Mouse (Mus musculus) stomach, embryonic 15.5 days (tissue): ENCODE results near the gene Grwd1. TPM values are rescaled to one million over a fixed set of nuclear protein-coding genes. Genes with fewer than 3 reads are reported as not detected.

Source experiments
- ATAC-seq: fragments of 200-750 bp; cut with Nextera tagmentation; 2 replicates; pipeline ENCODE4 v1.8.0; 2017; ENCODE audit warnings: low read depth, moderate number of reproducible peaks, moderate TSS enrichment; ENCODE audit not compliant: insufficient read depth, low FRiP score
- H3K27ac ChIP-seq: fragments of 300-500 bp; sonication (generic); 2 replicates; pipeline ENCODE4 v1.5.1; 2015; ENCODE audit warnings: mild to moderate bottlenecking, inconsistent platforms
- H3K27me3 ChIP-seq: fragments of 300-500 bp; sonication (generic); replicated peaks from 2 replicates; pipeline ENCODE4 v1.6.1; 2015; ENCODE audit warnings: inconsistent platforms
- H3K36me3 ChIP-seq: fragments of 300-500 bp; sonication (generic); 2 replicates; pipeline ENCODE4 v1.6.1; 2015; ENCODE audit warnings: inconsistent platforms
- H3K4me1 ChIP-seq: fragments of 300-500 bp; sonication (generic); 2 replicates; pipeline ENCODE4 v1.6.1; 2015; ENCODE audit warnings: inconsistent platforms
- H3K4me2 ChIP-seq: fragments of 300-500 bp; sonication (generic); 2 replicates; pipeline ENCODE4 v1.6.1; 2015; ENCODE audit warnings: mild to moderate bottlenecking, inconsistent platforms
- H3K4me3 ChIP-seq: fragments of 300-500 bp; sonication (generic); replicated peaks from 2 replicates; pipeline ENCODE4 v1.5.1; 2015; ENCODE audit warnings: inconsistent platforms
- H3K9ac ChIP-seq: fragments of 300-500 bp; sonication (generic); 2 replicates; pipeline ENCODE4 v1.6.1; 2015; ENCODE audit warnings: inconsistent platforms
- H3K9me3 ChIP-seq: fragments of 300-500 bp; sonication (generic); 2 replicates; pipeline ENCODE4 v1.6.1; 2016; ENCODE audit warnings: inconsistent platforms
- WGBS: fragments of 180-500 bp; shearing (Covaris S2); methylation state at CpG from one replicate; pipeline ENCODE4 v1.1.7; 2015; 5-methylcytosine and 5-hydroxymethylcytosine counted together
- polyA plus RNA-seq: library from polyadenylated mRNA; unstranded; fragments of >200 nt; fragmentation: Nextera tagmentation; extraction: Ambion mirVana; gene quantifications from 2 replicates; pipeline ENCODE4 v1.2.1, GENCODE M21; 2015

The Grwd1 gene
- polyA plus RNA-seq, 1 experiment from 2014 or later = 57.0 TPM

DNA sequence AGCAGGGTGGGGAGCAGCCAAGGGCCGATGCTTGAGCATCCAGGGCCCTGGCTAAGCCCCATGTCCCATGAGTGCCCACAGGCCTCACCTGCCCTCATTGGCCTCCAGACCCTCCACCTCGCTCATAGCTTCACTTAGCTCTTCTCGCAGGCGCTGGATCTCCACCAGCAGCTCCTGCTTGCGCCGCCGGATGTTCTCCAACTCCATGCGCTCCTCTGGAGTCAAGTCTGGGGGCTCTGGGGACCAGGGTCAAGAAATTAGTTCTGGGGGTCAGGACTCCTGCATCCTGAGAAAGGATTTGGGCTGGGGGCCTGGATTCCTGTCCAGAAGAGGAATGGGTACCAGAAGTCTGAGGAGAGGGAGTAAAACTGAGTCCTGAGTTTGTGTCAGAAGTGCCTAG, 17.8 kb downstream of the Grwd1 start:
- H3K4me2 ChIP-seq = peak overlapping the region; percentile 79
- H3K4me1 ChIP-seq = peaks cover 19% of the 10 kb centered on the region
- no peak for ATAC-seq
- peak overlapping the region; percentile 100 for H3K9ac ChIP-seq
- peak overlapping the region; percentile 98 for H3K4me3 ChIP-seq
- WGBS = 80% methylated on average over 8 of the region's 8 CpGs
- no peaks in the 10 kb centered on the region for H3K27me3 ChIP-seq
- peak overlapping the region; percentile 100; the same call in 1 of the 2 replicates for H3K27ac ChIP-seq
- H3K36me3 ChIP-seq = peaks cover 49% of the 10 kb centered on the region
- H3K9me3 ChIP-seq = no peaks in the 10 kb centered on the region

GRCm38 (mm10) chr7:45809276-45810075, 21.3 kb downstream of the Grwd1 start:
- Histone ChIP-seq H3K4me1 (peaks cover 8% of the 10 kb centered on the region), H3K4me2 (no peak overlapping the region), H3K9me3 (no peaks in the 10 kb centered on the region), H3K4me3 (no peak overlapping the region), H3K27ac (no peak overlapping the region), H3K27me3 (no peaks in the 10 kb centered on the region), H3K9ac (no peak overlapping the region), H3K36me3 (peaks cover 58% of the 10 kb centered on the region)
- WGBS = 84% methylated on average over 14 of the region's 14 CpGs
- no peak for ATAC-seq

DNA sequence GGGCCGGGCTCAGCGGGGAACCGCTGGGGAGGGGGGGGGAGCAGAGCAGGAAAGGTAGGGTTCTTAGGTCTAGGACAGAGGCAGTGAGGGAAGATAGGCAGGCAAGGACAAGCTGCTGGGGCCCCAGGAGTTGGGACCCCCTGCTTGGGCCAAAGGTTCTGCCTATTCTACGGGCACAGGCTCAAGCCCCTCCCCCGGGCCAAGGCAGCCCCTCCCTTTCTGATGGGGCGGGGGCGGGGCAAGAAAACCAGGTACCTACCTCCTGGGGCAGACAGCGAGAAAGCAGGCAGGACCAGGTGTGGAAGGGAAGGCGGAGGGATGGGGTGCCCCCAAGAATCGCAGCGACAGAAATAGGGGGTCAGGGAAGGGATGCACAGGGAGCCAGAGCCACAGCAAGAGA, 22.3 kb downstream of the Grwd1 start:
- Histone ChIP-seq H3K9ac (no peak overlapping the region), H3K27ac (no peak overlapping the region), H3K36me3 (peaks cover 58% of the 10 kb centered on the region), H3K4me2 (no peak overlapping the region), H3K27me3 (no peaks in the 10 kb centered on the region), H3K4me1 (peaks cover 8% of the 10 kb centered on the region), H3K9me3 (no peaks in the 10 kb centered on the region), H3K4me3 (no peak overlapping the region)
- ATAC-seq = no peak
- 42% methylated on average over 11 of the region's 11 CpGs for WGBS

DNA sequence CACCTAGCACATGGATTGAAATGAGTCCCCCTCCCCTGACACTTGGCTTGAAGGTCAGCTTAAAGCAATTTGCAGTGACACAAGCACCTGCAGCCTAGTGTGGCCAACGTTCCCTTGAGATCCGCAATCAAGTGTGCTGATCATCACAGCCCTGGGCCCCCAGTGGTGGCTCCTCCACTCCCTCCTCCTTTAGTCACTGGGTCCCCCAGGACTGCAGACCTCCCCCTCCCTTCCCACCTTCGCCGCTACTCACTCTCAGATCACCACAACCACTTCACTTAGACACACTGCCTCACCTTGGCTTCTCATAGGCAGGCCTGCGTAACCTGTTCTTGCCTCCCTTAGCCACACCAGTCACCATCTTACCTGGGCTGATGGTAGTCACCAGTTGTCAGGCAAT, 24.8 kb downstream of the Grwd1 start:
- Histone ChIP-seq H3K4me1 (0 out of 2 replicates have a peak, but pooled peaks cover 3% of the 10 kb centered on the region), H3K27me3 (no peaks in the 10 kb centered on the region), H3K27ac (no peak overlapping the region), H3K9me3 (no peaks in the 10 kb centered on the region), H3K4me2 (no peak overlapping the region), H3K4me3 (no peak overlapping the region), H3K36me3 (peaks cover 39% of the 10 kb centered on the region), H3K9ac (no peak overlapping the region)
- WGBS = 61% methylated on average over 5 of the region's 5 CpGs
- no peak for ATAC-seq

- Histone ChIP-seq H3K4me3 (no peak overlapping the region), H3K4me2 (no peak overlapping the region), H3K27me3 (0 out of 2 replicates have a peak, but pooled peaks cover 3% of the 10 kb centered on the region), H3K36me3 (0 out of 2 replicates have a peak, but pooled peaks cover 6% of the 10 kb centered on the region), H3K9ac (no peak overlapping the region), H3K4me1 (peaks cover 18% of the 10 kb centered on the region), H3K27ac (no peak overlapping the region), H3K9me3 (no peaks in the 10 kb centered on the region)
- ATAC-seq = no peak
- 90% methylated on average over 6 of the region's 6 CpGs for WGBS
These were observed 28.2 kb downstream of the Grwd1 start for GRCm38 (mm10) chr7:45802551-45802950.

- Histone ChIP-seq H3K4me1 (peaks cover 18% of the 10 kb centered on the region), H3K36me3 (no peaks in the 10 kb centered on the region), H3K9ac (no peak overlapping the region), H3K4me3 (peak overlapping the region; percentile 29), H3K4me2 (peak overlapping the region; percentile 60), H3K27me3 (0 out of 2 replicates have a peak, but pooled peaks cover 3% of the 10 kb centered on the region), H3K9me3 (no peaks in the 10 kb centered on the region), H3K27ac (peak overlapping the region; percentile 9; the same call in 1 of the 2 replicates)
- 4% methylated on average over 12 of the region's 12 CpGs for WGBS
- peak; percentile 66; the same call in 1 of the 2 replicates for ATAC-seq
These were observed 29.4 kb downstream of the Grwd1 start for GRCm38 (mm10) chr7:45801348-45801747.

DNA sequence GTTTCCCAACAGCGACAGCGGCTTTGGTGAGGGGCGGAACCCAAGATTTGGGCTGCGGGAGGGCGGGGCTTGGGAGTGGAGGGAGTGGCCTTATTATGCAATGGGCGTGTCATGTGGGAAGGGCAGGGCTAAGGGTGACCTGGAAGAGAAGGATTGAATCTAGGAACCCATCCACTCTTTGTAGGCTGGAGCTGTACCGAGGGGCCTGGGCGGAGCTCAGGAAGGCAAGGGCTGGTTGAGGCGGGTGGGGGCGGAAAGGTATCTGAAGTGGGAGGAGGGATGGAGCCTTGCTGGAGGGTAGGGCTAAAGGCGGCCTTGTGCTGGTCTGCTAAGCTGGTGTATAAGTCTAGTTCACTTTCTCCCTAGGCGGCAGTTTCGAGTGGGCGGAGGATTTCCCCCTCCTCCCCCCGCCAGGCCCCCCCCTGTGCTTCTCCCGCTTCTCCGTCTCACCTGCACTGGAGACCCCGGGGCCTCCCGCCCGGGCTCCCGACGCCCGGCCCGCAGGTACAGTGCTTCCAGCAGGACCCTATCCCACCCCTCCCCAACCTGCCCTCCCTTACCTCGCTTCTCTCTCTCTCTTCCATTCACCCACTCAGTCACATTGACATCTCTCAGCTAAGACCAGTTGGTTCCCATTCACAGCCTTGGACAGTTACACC, 30.1 kb downstream of the Grwd1 start:
- Histone ChIP-seq H3K4me3 (peak overlapping the region; percentile 29), H3K9ac (no peak overlapping the region), H3K9me3 (no peaks in the 10 kb centered on the region), H3K4me1 (peaks cover 18% of the 10 kb centered on the region), H3K36me3 (no peaks in the 10 kb centered on the region), H3K27ac (peak overlapping the region; percentile 9; the same call in 1 of the 2 replicates), H3K4me2 (peak overlapping the region; percentile 60), H3K27me3 (0 out of 2 replicates have a peak, but pooled peaks cover 3% of the 10 kb centered on the region)
- peak; percentile 63 for ATAC-seq
- 15% methylated on average over 22 of the region's 25 CpGs for WGBS

GRCm38 (mm10) chr7:45800001-45800400, 30.7 kb downstream of the Grwd1 start:
- H3K27me3 ChIP-seq = 0 out of 2 replicates have a peak, but pooled peaks cover 3% of the 10 kb centered on the region
- ATAC-seq = no peak
- H3K27ac ChIP-seq = no peak overlapping the region
- WGBS = 40% methylated on average over 7 of the region's 7 CpGs
- no peak overlapping the region for H3K9ac ChIP-seq
- peak overlapping the region; percentile 60 for H3K4me2 ChIP-seq
- peak overlapping the region; percentile 29 for H3K4me3 ChIP-seq
- no peaks in the 10 kb centered on the region for H3K36me3 ChIP-seq
- peaks cover 18% of the 10 kb centered on the region for H3K4me1 ChIP-seq
- no peaks in the 10 kb centered on the region for H3K9me3 ChIP-seq

- no peak for ATAC-seq
- Histone ChIP-seq H3K27ac (no peak overlapping the region), H3K4me2 (peak overlapping the region; percentile 93; the same call in 1 of the 2 replicates), H3K27me3 (0 out of 2 replicates have a peak, but pooled peaks cover 3% of the 10 kb centered on the region), H3K9me3 (no peaks in the 10 kb centered on the region), H3K4me1 (peaks cover 18% of the 10 kb centered on the region), H3K36me3 (no peaks in the 10 kb centered on the region), H3K9ac (no peak overlapping the region), H3K4me3 (peak overlapping the region; percentile 48)
- WGBS = 53% methylated on average over 7 of the region's 7 CpGs
These were observed 31.8 kb downstream of the Grwd1 start for GRCm38 (mm10) chr7:45798931-45799330.

- H3K27me3 ChIP-seq = 0 out of 2 replicates have a peak, but pooled peaks cover 3% of the 10 kb centered on the region
- no peaks in the 10 kb centered on the region for H3K36me3 ChIP-seq
- peaks cover 18% of the 10 kb centered on the region for H3K4me1 ChIP-seq
- 6% methylated on average over 19 of the region's 19 CpGs for WGBS
- H3K4me3 ChIP-seq = peak overlapping the region; percentile 48
- H3K9me3 ChIP-seq = no peaks in the 10 kb centered on the region
- peak overlapping the region; percentile 93 for H3K4me2 ChIP-seq
- H3K9ac ChIP-seq = peak overlapping the region; percentile 37; the same call in 1 of the 2 replicates
- ATAC-seq = no peak
- no peak overlapping the region for H3K27ac ChIP-seq
These were observed 32.3 kb downstream of the Grwd1 start for GRCm38 (mm10) chr7:45798511-45798836.

DNA sequence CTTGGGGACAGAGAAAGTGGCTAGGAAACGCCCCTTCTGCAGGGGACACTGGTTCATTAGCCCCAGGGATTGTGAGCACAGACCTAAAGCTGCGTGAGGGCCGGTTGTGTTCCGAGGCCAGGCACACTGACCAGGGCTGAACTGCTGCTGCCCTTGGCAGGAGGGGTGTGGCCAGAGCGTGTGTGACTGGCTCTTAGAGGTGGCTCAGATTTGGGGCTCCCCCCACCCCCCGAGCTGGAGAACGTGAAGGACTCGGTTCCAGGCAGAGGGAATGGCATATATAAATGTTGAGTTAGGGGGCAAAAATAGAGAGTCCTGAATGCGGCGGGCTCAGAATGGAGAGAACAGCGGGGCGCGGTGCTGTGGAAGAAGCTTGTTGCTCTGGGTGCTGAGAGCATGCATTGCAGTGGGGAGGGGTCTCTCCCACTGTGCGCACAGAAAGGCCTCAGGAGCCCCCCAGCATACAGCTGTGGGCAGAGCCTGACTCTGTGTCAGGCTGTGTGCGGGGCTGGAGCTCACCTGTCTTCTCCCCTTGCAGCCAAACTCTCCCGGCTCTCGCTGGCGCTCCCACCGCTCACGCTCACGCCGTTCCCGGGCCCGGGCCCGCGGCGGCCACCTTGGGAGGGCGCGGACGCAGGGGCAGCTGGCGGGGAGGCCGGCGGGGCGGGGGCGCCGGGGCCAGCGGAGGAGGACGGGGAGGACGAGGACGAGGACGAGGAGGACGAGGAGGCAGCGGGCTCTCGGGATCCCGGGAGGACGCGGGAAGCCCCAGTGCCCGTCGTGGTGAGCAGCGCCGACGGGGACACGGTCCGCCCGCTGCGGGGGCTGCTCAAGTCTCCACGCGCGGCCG, 32.9 kb downstream of the Grwd1 start:
- H3K36me3 ChIP-seq = no peaks in the 10 kb centered on the region
- WGBS = 3% methylated on average over 59 of the region's 60 CpGs
- 0 out of 2 replicates have a peak, but pooled peaks cover 3% of the 10 kb centered on the region for H3K27me3 ChIP-seq
- H3K4me3 ChIP-seq = peak overlapping the region; percentile 48
- peaks cover 18% of the 10 kb centered on the region for H3K4me1 ChIP-seq
- ATAC-seq = no peak; the same call in 1 of the 2 replicates
- no peak overlapping the region for H3K27ac ChIP-seq
- no peaks in the 10 kb centered on the region for H3K9me3 ChIP-seq
- peak overlapping the region; percentile 37; the same call in 1 of the 2 replicates for H3K9ac ChIP-seq
- H3K4me2 ChIP-seq = peak overlapping the region; percentile 93
